ENCODE assay signal across 7 mouse cellular contexts in genomic region chr5:77122254-77123192, GRCm38 (mm10). TPM values are rescaled to one million over a fixed set of nuclear protein-coding genes. Genes with fewer than 3 reads are reported as not detected.
DNase-seq lines count a peak whose midpoint lies in the region; ATAC-seq and TF ChIP-seq lines count a peak whose summit lies in the region.

No protein-coding gene starts in this region.

- intact Hi-C loops in left cerebral cortex, postnatal 25 days (cut with DNase I): no loop called here

- H3K9me3 ChIP-seq in neural tube, embryonic 15.5 days (replicated peaks): no peaks in the 10 kb centered on the region

- H3K27me3 ChIP-seq in C2C12 (ENCODE audit: control insufficient read depth, insufficient read depth, insufficient read length): no peaks in the 10 kb centered on the region
- H3K27me3 ChIP-seq in neural tube, embryonic 15.5 days (replicated peaks): no peaks in the 10 kb centered on the region

- H3K9ac ChIP-seq in neural tube, embryonic 15.5 days (replicated peaks): no peak overlapping the region

- TF ChIP-seq CTCF in C2C12 (IDR thresholded peaks at IDR 0.05; ENCODE audit: control insufficient read depth, insufficient read depth, insufficient read length): no peak

- ATAC-seq in neural tube, embryonic 15.5 days (ENCODE audit: low FRiP score): peak; percentile 89

- peaks cover 30% of the 10 kb centered on the region for H3K4me1 ChIP-seq in neural tube, embryonic 15.5 days

- DNase-seq in Muller cell, postnatal 12 days (ENCODE audit: inconsistent ontology term): peak; percentile 76
- peak; percentile 21 to 26 for DNase-seq in frontal cortex, postnatal 10 days (ENCODE audit: low spot score in 2 of 2)
- DNase-seq in left cerebral cortex, postnatal 25 days (ENCODE audit: low spot score in 2 of 2): peak; percentile 25 to 69
- DNase-seq in adrenal gland, postnatal 14 days: no peak
- DNase-seq in liver: no peak

- peak overlapping the region; percentile 69 for H3K27ac ChIP-seq in neural tube, embryonic 15.5 days (replicated peaks)

- no peak overlapping the region for H3K4me3 ChIP-seq in C2C12 (ENCODE audit: insufficient read depth, poor library complexity, severe bottlenecking)
- no peak overlapping the region for H3K4me3 ChIP-seq in neural tube, embryonic 15.5 days (replicated peaks)

- WGBS in neural tube, embryonic 15.5 days: 9% methylated on average over 20 of the region's 20 CpGs

- no peaks in the 10 kb centered on the region for H3K36me3 ChIP-seq in C2C12 (ENCODE audit: control insufficient read depth, insufficient read depth)
- H3K36me3 ChIP-seq in neural tube, embryonic 15.5 days: no peaks in the 10 kb centered on the region

- H3K79me2 ChIP-seq in C2C12 (ENCODE audit: control insufficient read depth, insufficient read depth): no peaks in the 10 kb centered on the region

- no peak overlapping the region; the same call in 1 of the 2 replicates for H3K4me2 ChIP-seq in neural tube, embryonic 15.5 days

- no peaks in the 10 kb centered on the region for H3K79me3 ChIP-seq in C2C12 (ENCODE audit: low read depth)

- no peak overlapping the region for H3ac ChIP-seq in C2C12 (ENCODE audit: control insufficient read depth, insufficient read length, low read depth)

TF ChIP-seq in C2C12, 6 proteins besides CTCF, POLR2A, EP300 and RAD21:
- TF ChIP-seq MYOD1 (IDR thresholded peaks at IDR 0.05; ENCODE audit: control insufficient read depth, insufficient read length, low read depth) (peak; percentile 16), MAX (IDR thresholded peaks at IDR 0.05) (no peak)

RNA-seq across cellular contexts. Expression of gene Hopx, which starts 7.6 kb away (rescaled TPM):
- 0.15 TPM for polyA plus RNA-seq in C2C12 (2012; fragmentation: generic; extraction: Trizol)
- 10 to 100 TPM; 21.1 to 25.5 TPM for total RNA-seq in left cerebral cortex, postnatal 25 days (2021)
- polyA plus RNA-seq in neural tube, embryonic 15.5 days (2015; fragmentation: Nextera tagmentation; extraction: Ambion mirVana): 10.9 and 12.2 TPM in 2 replicates
- 9.0 and 10.5 TPM in 2 replicates for total RNA-seq in adrenal gland, postnatal 14 days (2021)

Comparison
In these comparisons a context has a peak if more than half of its experiments do, and no peak if none do; other contexts are left out.
1. DNase-seq: peak in Muller cell, postnatal 12 days (single experiment), frontal cortex, postnatal 10 days (2 of 2) and left cerebral cortex, postnatal 25 days (2 of 2); none in adrenal gland, postnatal 14 days (single experiment) and liver (single experiment).